Mouse (Mus musculus): ENCODE data around the gene Gm10153.

The Gm10153 gene

GRCm38 (mm10) chr7:142190289-142190688 lies at the start of gene Gm10153:
Gm10153 (minus strand) TSS chr7:142190389.
- 49% methylated on average over 2 of the region's 2 CpGs for WGBS

- WGBS, result 67% methylated on average over 1 of the region's 1 CpGs
These were observed 41.4 kb upstream of the Gm10153 start for GRCm38 (mm10) chr7:142231540-142231939.

- WGBS, result 60% methylated on average over 3 of the region's 3 CpGs
These were observed 39.7 kb upstream of the Gm10153 start, which contains the start of gene Krtap5-5 for GRCm38 (mm10) chr7:142229871-142230270. Krtap5-5 (minus strand) TSS chr7:142229971.

GRCm38 (mm10) chr7:142224518-142224917 lies 34.3 kb upstream of the Gm10153 start:
- 68% methylated on average over 2 of the region's 2 CpGs for WGBS

GRCm38 (mm10) chr7:142212136-142212535 lies 21.9 kb upstream of the Gm10153 start:
- 48% methylated on average over 1 of the region's 1 CpGs for WGBS

GRCm38 (mm10) chr7:142211559-142211958 lies 21.4 kb upstream of the Gm10153 start, which contains the start of gene Gm7579:
Gm7579 (plus strand) TSS chr7:142211859.
- WGBS, result 61% methylated on average over 1 of the region's 1 CpGs

- WGBS, result 83% methylated on average over 5 of the region's 5 CpGs
These were observed 16.7 kb upstream of the Gm10153 start for GRCm38 (mm10) chr7:142206891-142207290.

- 87% methylated on average over 1 of the region's 1 CpGs for WGBS
These were observed 10.9 kb upstream of the Gm10153 start, which contains the start of gene Krtap5-3 for GRCm38 (mm10) chr7:142201064-142201463. Krtap5-3 (plus strand) TSS chr7:142201364.

GRCm38 (mm10) chr7:142198748-142199147 lies 8.6 kb upstream of the Gm10153 start:
- 55% methylated on average over 2 of the region's 2 CpGs for WGBS

GRCm38 (mm10) chr7:142188156-142188555 lies 2.0 kb downstream of the Gm10153 start:
- 36% methylated on average over 2 of the region's 2 CpGs for WGBS

- 41% methylated on average over 1 of the region's 1 CpGs for whole genome bisulfite sequencing
These were observed 9.2 kb downstream of the Gm10153 start for GRCm38 (mm10) chr7:142181021-142181420.

GRCm38 (mm10) chr7:142178685-142179084 lies 11.5 kb downstream of the Gm10153 start:
- 73% methylated on average over 1 of the region's 1 CpGs for WGBS

GRCm38 (mm10) chr7:142175905-142176304 lies 14.3 kb downstream of the Gm10153 start, which contains the start of gene Krtap5-2:
Krtap5-2 (minus strand) TSS chr7:142176005.

GRCm38 (mm10) chr7:142169836-142170235 lies 20.4 kb downstream of the Gm10153 start:
- 53% methylated on average over 3 of the region's 3 CpGs for WGBS

GRCm38 (mm10) chr7:142165639-142166038 lies 24.6 kb downstream of the Gm10153 start, which contains the start of gene Gm4553:
Gm4553 (minus strand) TSS chr7:142165739.

GRCm38 (mm10) chr7:142159366-142159765 lies 30.8 kb downstream of the Gm10153 start:
- WGBS, result 85% methylated on average over 3 of the region's 3 CpGs

- WGBS, result 42% methylated on average over 2 of the region's 2 CpGs
These were observed 33.2 kb downstream of the Gm10153 start, which contains the start of gene Gm29735 for GRCm38 (mm10) chr7:142157013-142157412. Gm29735 (minus strand) TSS chr7:142157113.

GRCm38 (mm10) chr7:142155308-142155707 lies 34.9 kb downstream of the Gm10153 start:
- 43% methylated on average over 1 of the region's 1 CpGs for WGBS

GRCm38 (mm10) chr7:142152191-142152590 lies 38.0 kb downstream of the Gm10153 start:
- WGBS, result 84% methylated on average over 4 of the region's 4 CpGs

GRCm38 (mm10) chr7:142146033-142146432 lies 44.2 kb downstream of the Gm10153 start:
- 3% methylated on average over 1 of the region's 1 CpGs for WGBS

- WGBS, result 33% methylated on average over 4 of the region's 4 CpGs
These were observed 44.7 kb downstream of the Gm10153 start for GRCm38 (mm10) chr7:142145413-142145940.

GRCm38 (mm10) chr7:142144507-142144906 lies 45.7 kb downstream of the Gm10153 start, which contains the start of gene Gm45337:
Gm45337 (minus strand) TSS chr7:142144607.
- WGBS, result 89% methylated on average over 1 of the region's 1 CpGs

- WGBS, result 61% methylated on average over 1 of the region's 1 CpGs
These were observed 46.6 kb downstream of the Gm10153 start for GRCm38 (mm10) chr7:142143506-142144010.
